Mouse (Mus musculus) kidney, adult 2 months (tissue): ENCODE measurements at regions not wholly inside any gene's neighbourhood (a gene's known extent, or its start where the extent isn't known, plus 50 kb on each side); places are given as distances from the start of the nearest gene placed in this dataset.

ENCODE experiments used
- DNase-seq: peaks from one replicate; pipeline ENCODE4 v3.0.0; 2021
- H3K27ac ChIP-seq: fragments of 200-500 bp; 2 replicates; pipeline ENCODE4 v1.5.1; 2012; ENCODE audit warnings: low read depth, low read length, control low read depth, inconsistent platforms; ENCODE audit not compliant: insufficient read depth
- H3K27me3 ChIP-seq: fragments of 200-500 bp; replicated peaks from 2 replicates; pipeline ENCODE4 v1.6.1; 2012; ENCODE audit warnings: mild to moderate bottlenecking, moderate library complexity, low read length, inconsistent platforms; ENCODE audit not compliant: control insufficient read depth, insufficient read depth
- H3K36me3 ChIP-seq: fragments of 200-500 bp; 2 replicates; pipeline ENCODE4 v1.6.1; 2012; ENCODE audit warnings: mild to moderate bottlenecking, moderate library complexity, low read length, inconsistent platforms; ENCODE audit not compliant: control insufficient read depth, insufficient read depth
- H3K4me1 ChIP-seq: fragments of 200-500 bp; 2 replicates; pipeline ENCODE4 v1.6.1; 2011; ENCODE audit warnings: low read length; ENCODE audit not compliant: control insufficient read depth, insufficient read depth
- H3K4me3 ChIP-seq: fragments of 200-500 bp; 2 replicates; pipeline ENCODE4 v1.5.1; 2011; ENCODE audit warnings: mild to moderate bottlenecking, low read depth, low read length, control low read depth; ENCODE audit not compliant: insufficient read depth
- CTCF ChIP-seq: fragments of 200-500 bp; conservative IDR thresholded peaks from 2 replicates; pipeline ENCODE4 v1.5.1; 2011; ENCODE audit warnings: low read depth, mild to moderate bottlenecking, control low read depth, low read length, moderate library complexity, mixed read lengths; ENCODE audit not compliant: insufficient read depth, insufficient read length
- POLR2A ChIP-seq: fragments of 200-500 bp; IDR thresholded peaks from one replicate; pipeline ENCODE4 v1.6.1; 2011; ENCODE audit warnings: low read depth, low read length, control low read depth
- WGBS: fragments of 180-500 bp; shearing (Covaris S2); methylation state at CpG from one replicate; pipeline ENCODE4 v1.1.7; 2018; 5-methylcytosine and 5-hydroxymethylcytosine counted together

GRCm38 (mm10) chr10:95085688-95086268, 141.1 kb upstream of the Plxnc1 start:
- H3K27me3 ChIP-seq, result no peaks in the 10 kb centered on the region
- H3K4me3 ChIP-seq, result no peak overlapping the region
- TF ChIP-seq POLR2A (no peak), CTCF (no peak)
- 72% methylated on average over 8 of the region's 8 CpGs for WGBS
- DNase-seq, result no peak
- H3K27ac ChIP-seq, result no peak overlapping the region
- H3K36me3 ChIP-seq, result no peaks in the 10 kb centered on the region
- H3K4me1 ChIP-seq, result no peaks in the 10 kb centered on the region; the same call in 1 of the 2 replicates

GRCm38 (mm10) chr10:95083341-95084148, 138.9 kb upstream of the Plxnc1 start:
- no peak for DNase-seq
- TF ChIP-seq POLR2A, result no peak
- TF ChIP-seq CTCF, result no peak
- Histone ChIP-seq H3K27ac (no peak overlapping the region), H3K4me1 (no peaks in the 10 kb centered on the region), H3K27me3 (no peaks in the 10 kb centered on the region), H3K4me3 (no peak overlapping the region), H3K36me3 (no peaks in the 10 kb centered on the region)
- 74% methylated on average over 14 of the region's 14 CpGs for WGBS

- no peak overlapping the region for H3K27ac ChIP-seq
- WGBS, result 95% methylated on average over 5 of the region's 5 CpGs
- no peak overlapping the region for H3K4me3 ChIP-seq
- no peak for DNase-seq
- H3K27me3 ChIP-seq, result no peaks in the 10 kb centered on the region
- no peaks in the 10 kb centered on the region for H3K4me1 ChIP-seq
- TF ChIP-seq CTCF (no peak), POLR2A (no peak)
- no peaks in the 10 kb centered on the region for H3K36me3 ChIP-seq
These were observed 138.0 kb upstream of the Plxnc1 start for GRCm38 (mm10) chr10:95082634-95083033.

- no peak for DNase-seq
- WGBS, result 83% methylated on average over 5 of the region's 5 CpGs
- no peak for TF ChIP-seq CTCF
- TF ChIP-seq POLR2A, result no peak
These were observed 135.3 kb upstream of the Plxnc1 start for GRCm38 (mm10) chr10:95079979-95080378.

GRCm38 (mm10) chr10:95076421-95076820, 131.8 kb upstream of the Plxnc1 start:
- Histone ChIP-seq H3K4me3 (no peak overlapping the region), H3K27ac (no peak overlapping the region), H3K36me3 (no peaks in the 10 kb centered on the region), H3K4me1 (no peaks in the 10 kb centered on the region; the same call in 1 of the 2 replicates), H3K27me3 (no peaks in the 10 kb centered on the region)
- no peak for TF ChIP-seq CTCF
- TF ChIP-seq POLR2A, result no peak
- no peak for DNase-seq
- WGBS, result 78% methylated on average over 5 of the region's 5 CpGs

More at GRCm38 (mm10) chr10:95079979-95080378, 135.3 kb upstream of the Plxnc1 start:
- Histone ChIP-seq H3K4me1 (no peaks in the 10 kb centered on the region), H3K27ac (no peak overlapping the region), H3K4me3 (no peak overlapping the region), H3K36me3 (no peaks in the 10 kb centered on the region), H3K27me3 (no peaks in the 10 kb centered on the region)

DNA sequence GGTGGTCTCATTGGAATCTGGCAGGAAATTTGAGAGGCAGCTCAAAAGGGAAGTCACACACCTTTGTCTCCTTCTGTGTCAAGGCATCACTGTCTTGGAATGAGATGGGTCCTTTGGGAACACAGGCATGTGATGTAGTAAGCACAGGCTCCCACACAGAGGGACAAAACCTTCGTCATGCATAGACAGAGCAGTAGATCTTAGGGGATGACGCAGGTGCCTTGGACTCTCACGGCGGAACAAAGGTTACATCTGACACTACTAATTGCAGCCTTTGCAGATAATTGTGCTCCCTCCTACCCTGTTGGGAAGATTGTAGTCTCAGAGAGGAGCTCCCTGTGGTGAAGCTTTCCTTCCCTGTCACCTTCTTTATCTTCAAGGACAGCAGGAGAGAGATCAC, 131.3 kb upstream of the Plxnc1 start:
- H3K27ac ChIP-seq, result no peak overlapping the region
- TF ChIP-seq CTCF (no peak), POLR2A (no peak)
- no peaks in the 10 kb centered on the region; the same call in 1 of the 2 replicates for H3K4me1 ChIP-seq
- H3K27me3 ChIP-seq, result no peaks in the 10 kb centered on the region
- DNase-seq, result no peak
- no peaks in the 10 kb centered on the region for H3K36me3 ChIP-seq
- WGBS, result 63% methylated on average over 4 of the region's 4 CpGs
- no peak overlapping the region for H3K4me3 ChIP-seq

GRCm38 (mm10) chr10:95074959-95075590, 130.4 kb upstream of the Plxnc1 start:
- no peaks in the 10 kb centered on the region for H3K36me3 ChIP-seq
- no peak for DNase-seq
- TF ChIP-seq POLR2A (no peak), CTCF (no peak)
- no peak overlapping the region for H3K27ac ChIP-seq
- no peaks in the 10 kb centered on the region for H3K27me3 ChIP-seq
- 30% methylated on average over 5 of the region's 5 CpGs for WGBS
- no peak overlapping the region for H3K4me3 ChIP-seq
- H3K4me1 ChIP-seq, result no peaks in the 10 kb centered on the region; the same call in 1 of the 2 replicates
